Mouse (Mus musculus) embryonic facial prominence, embryonic 10.5 days (tissue): ENCODE data around the gene Pik3r3. TPM values are rescaled to one million over a fixed set of nuclear protein-coding genes. Genes with fewer than 3 reads are reported as not detected.
A peak's percentile ranks its signal among the peaks of the same experiment; 100 is the strongest.
"Not testable (repeated sequence)": the region's sequence is repeated elsewhere in the genome, so short reads cannot be mapped to it uniquely, and the experiment has no call there.

Experiments
- DNase-seq: peaks from one replicate; pipeline ENCODE4 v3.0.0-alpha.2; 2017; ENCODE audit warnings: low spot score
- H3K27ac ChIP-seq: fragments of 300-500 bp; sonication (generic); replicated peaks from 2 replicates; pipeline ENCODE4 v1.5.1; 2016; ENCODE audit warnings: mild to moderate bottlenecking
- H3K27me3 ChIP-seq: fragments of 300-500 bp; sonication (generic); replicated peaks from 2 replicates; pipeline ENCODE4 v1.6.1; 2016; ENCODE audit warnings: low read depth, mild to moderate bottlenecking; ENCODE audit not compliant: poor library complexity, severe bottlenecking
- H3K36me3 ChIP-seq: fragments of 300-500 bp; sonication (generic); replicated peaks from 2 replicates; pipeline ENCODE4 v1.6.1; 2016; ENCODE audit warnings: mild to moderate bottlenecking, moderate library complexity
- H3K4me1 ChIP-seq: fragments of 300-500 bp; sonication (generic); 2 replicates; pipeline ENCODE4 v1.6.1; 2016
- H3K4me3 ChIP-seq: fragments of 300-500 bp; sonication (generic); 2 replicates; pipeline ENCODE4 v1.5.1; 2016; ENCODE audit warnings: mild to moderate bottlenecking, moderate library complexity
- H3K9me3 ChIP-seq: fragments of 300-500 bp; sonication (generic); 2 replicates; pipeline ENCODE4 v1.6.1; 2016; ENCODE audit warnings: mild to moderate bottlenecking
- WGBS: fragments of 180-500 bp; shearing (Covaris S2); methylation state at CpG from one replicate; pipeline ENCODE4 v1.1.7; 2016; 5-methylcytosine and 5-hydroxymethylcytosine counted together
- polyA plus RNA-seq: library from polyadenylated mRNA; unstranded; fragments of >200 nt; fragmentation: Nextera tagmentation; extraction: Ambion mirVana; gene quantifications from 2 replicates; pipeline ENCODE4 v1.2.1, GENCODE M21; 2016

The Pik3r3 gene
- polyA plus RNA-seq, 1 experiment from 2014 or later = 43.7 TPM

DNA sequence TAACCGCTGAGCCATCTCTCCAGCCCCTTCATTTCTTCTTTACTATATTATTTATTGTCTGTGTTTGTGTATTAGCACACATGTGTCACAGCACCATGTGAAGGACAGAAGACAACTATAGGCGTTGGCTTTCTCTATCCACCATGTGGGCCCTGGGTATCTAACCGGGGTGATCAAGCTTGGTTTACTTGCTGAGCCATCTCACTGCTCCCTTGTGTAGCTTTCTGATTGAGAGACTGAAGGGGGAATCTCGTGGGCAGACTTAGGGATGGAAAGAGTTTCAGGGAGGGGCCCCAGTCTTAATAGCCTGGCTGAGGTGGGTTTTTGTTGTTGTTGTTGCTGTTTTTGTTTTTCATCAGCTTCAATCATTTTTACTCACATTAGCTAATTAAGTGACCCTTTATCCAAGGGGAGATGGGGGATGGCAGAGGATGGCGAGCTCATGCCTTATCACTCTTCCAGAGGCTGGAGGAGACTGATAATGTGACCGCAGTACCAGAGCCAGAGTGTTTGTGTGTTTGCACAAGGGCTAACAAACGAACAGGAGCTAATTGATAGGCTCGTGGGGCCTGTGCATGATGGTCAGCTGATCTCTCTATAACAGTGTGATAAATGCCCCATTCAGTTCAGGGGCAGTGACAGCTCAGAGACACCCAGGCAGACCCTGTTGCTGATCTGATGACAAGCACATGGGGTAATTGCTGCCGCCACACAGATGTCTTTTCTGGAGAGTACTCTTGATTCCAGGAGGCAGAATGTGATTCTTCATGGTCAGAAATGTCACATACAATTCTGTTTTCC, 27.6 kb upstream of the Pik3r3 start:
- no peak for DNase-seq
- Histone ChIP-seq H3K4me3 (no peak overlapping the region), H3K36me3 (no peaks in the 10 kb centered on the region), H3K4me1 (peaks cover 11% of the 10 kb centered on the region), H3K9me3 (no peaks in the 10 kb centered on the region), H3K27ac (no peak overlapping the region), H3K27me3 (no peaks in the 10 kb centered on the region)
- 68% methylated on average over 9 of the region's 9 CpGs for WGBS

DNA sequence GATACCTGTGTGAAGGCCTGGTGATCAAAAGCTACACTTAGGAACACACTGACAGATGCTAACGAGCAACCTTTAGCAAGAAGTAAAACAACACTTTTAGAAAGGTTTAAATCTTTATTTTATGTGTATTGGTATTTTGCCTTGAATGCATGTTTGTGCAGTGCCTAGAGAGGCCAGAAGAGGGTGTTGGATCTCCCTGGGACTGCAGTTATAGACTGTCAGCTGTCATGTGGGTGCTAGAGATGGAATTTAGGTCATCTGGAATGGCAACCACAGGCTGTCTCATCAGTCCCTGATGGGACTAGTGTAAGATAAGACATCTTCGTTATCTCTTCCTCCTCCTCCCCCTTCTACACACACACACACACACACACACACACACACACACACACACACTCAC, 23.0 kb upstream of the Pik3r3 start:
- no peaks in the 10 kb centered on the region for H3K9me3 ChIP-seq
- 82% methylated on average over 2 of the region's 2 CpGs for WGBS

DNA sequence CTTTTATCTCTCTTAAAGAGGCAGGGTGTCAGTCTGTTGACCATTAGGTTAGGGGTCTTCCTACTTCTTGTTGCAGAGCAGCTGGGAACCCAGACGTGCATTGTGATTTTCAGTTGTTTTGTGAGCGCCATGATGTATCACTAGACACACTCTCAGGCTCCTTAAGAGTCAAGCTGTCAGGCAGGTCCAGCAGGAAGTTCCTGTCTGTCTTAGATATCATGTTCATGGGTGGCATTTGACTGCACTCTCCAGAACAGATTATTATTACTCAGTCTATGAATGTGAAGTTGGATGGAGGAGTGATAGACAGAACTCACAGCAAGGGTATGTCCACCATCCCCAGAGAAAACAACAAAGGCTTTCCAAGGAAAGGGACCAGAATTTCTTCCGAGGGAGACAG, 17.0 kb upstream of the Pik3r3 start:
- Histone ChIP-seq H3K27ac (no peak overlapping the region), H3K4me1 (no peaks in the 10 kb centered on the region), H3K27me3 (no peaks in the 10 kb centered on the region), H3K36me3 (no peaks in the 10 kb centered on the region), H3K9me3 (no peaks in the 10 kb centered on the region), H3K4me3 (no peak overlapping the region)
- 76% methylated on average over 3 of the region's 3 CpGs for WGBS
- no peak for DNase-seq

More for the DNA sequence above, 23.0 kb upstream of the Pik3r3 start:
- no peak for DNase-seq
- Histone ChIP-seq H3K27ac (no peak overlapping the region), H3K4me1 (0 out of 2 replicates have a peak, but pooled peaks cover 5% of the 10 kb centered on the region), H3K4me3 (no peak overlapping the region), H3K36me3 (no peaks in the 10 kb centered on the region), H3K27me3 (no peaks in the 10 kb centered on the region)

DNA sequence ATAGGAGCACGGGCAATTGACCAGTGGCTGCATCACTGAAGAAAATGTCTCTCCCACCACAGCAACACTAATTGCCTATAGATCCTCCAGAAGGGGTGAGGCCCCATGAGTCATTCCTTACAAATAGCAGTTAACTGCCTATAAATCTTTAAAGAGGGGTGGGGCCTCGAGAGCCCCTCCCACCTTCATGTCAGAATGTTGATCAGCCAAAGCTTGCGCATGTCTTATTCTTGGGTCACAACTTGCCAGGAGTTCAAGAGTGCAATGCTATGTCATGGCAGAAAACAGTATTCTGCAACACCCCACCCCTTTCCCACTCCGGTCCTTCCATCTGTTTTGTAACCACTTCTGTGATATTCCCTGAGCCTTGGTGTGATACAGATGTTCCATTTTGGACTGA, 14.9 kb upstream of the Pik3r3 start:
- WGBS = 87% methylated on average over 4 of the region's 4 CpGs
- Histone ChIP-seq H3K27ac (no peak overlapping the region), H3K4me3 (no peak overlapping the region), H3K4me1 (no peaks in the 10 kb centered on the region), H3K9me3 (no peaks in the 10 kb centered on the region), H3K36me3 (no peaks in the 10 kb centered on the region), H3K27me3 (no peaks in the 10 kb centered on the region)
- no peak for DNase-seq

DNA sequence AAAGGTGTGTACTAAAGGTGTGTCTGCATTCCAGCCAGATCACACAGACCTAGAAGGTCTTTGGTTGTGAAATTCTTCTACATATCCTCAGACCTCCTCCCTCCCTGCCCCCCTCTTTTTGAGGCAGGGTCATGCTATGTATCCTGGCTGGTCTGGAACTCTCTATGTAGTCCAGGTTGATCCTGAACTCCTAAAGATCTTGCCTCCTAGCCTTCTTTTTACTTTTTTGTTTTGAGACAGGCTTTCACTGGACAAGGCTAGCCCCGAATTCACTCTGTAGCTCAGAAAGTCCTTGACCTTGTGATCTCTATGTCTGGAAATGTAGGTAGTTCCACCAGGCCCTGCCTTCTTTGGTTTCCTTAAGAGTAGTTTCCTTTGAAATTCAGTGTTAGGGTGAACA, 12.5 kb upstream of the Pik3r3 start:
- Histone ChIP-seq H3K4me3 (no peak overlapping the region), H3K4me1 (no peaks in the 10 kb centered on the region), H3K27me3 (no peaks in the 10 kb centered on the region), H3K9me3 (no peaks in the 10 kb centered on the region), H3K27ac (no peak overlapping the region), H3K36me3 (no peaks in the 10 kb centered on the region)
- DNase-seq = no peak
- 93% methylated on average over 1 of the region's 1 CpGs for WGBS

DNA sequence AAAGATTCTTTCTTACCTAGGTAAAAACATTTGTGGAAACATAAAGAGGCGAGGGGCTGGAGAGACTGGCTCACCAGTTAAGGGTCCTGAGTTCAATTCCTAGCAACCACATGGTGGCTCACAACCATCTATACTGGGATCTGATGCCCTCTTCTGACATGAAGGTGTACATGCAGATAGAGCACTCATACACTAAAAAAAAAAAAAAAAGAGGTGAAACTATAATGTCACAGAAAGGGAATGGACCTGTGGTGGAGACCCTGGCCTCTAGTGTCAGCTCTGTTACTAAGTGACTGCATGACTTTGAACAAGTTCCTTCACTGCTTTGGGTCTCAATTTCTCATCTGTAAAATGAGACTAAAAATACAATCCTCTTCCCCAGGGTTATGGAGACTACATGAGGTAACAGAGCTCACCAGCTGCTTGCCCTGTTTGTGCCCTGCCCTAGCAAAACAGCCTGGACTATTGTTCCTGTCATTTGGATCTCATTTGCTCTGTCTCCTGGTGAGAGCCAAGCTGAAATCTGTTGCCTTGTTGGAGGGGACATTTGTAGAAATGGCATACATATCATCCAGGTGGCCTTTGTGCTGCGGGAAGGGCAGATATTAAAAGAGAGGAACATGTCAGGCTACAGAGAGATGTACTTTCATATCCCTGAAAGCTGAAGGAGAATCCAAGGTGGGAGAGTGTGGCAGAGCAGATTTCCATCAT, 5.4 kb upstream of the Pik3r3 start:
- H3K4me3 ChIP-seq = no peak overlapping the region
- no peaks in the 10 kb centered on the region for H3K36me3 ChIP-seq
- 83% methylated on average over 2 of the region's 2 CpGs for WGBS
- H3K27ac ChIP-seq = no peak overlapping the region
- H3K4me1 ChIP-seq = peaks cover 12% of the 10 kb centered on the region
- no peaks in the 10 kb centered on the region for H3K27me3 ChIP-seq
- no peaks in the 10 kb centered on the region for H3K9me3 ChIP-seq
- no peak for DNase-seq

DNA sequence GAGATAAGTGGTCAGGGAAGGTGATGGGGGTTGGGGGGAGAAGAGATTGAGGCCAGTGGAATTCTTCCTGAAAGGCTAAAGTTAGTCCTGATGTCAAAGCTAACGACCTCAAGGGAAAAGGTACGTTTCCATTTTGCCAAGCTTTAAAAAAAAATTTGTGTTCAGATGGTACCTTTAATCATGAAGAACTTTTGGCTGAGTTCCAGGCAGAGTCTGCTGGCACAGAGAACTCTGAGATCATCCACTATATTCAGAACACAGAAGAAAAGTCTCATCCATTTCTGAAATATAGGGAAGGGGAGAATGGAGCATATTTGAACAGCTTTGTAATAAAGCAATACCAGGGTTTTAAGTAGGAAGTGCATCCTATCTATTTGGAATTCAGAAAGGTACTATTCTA, 4.4 kb upstream of the Pik3r3 start:
- WGBS = 56% methylated on average over 2 of the region's 2 CpGs

DNA sequence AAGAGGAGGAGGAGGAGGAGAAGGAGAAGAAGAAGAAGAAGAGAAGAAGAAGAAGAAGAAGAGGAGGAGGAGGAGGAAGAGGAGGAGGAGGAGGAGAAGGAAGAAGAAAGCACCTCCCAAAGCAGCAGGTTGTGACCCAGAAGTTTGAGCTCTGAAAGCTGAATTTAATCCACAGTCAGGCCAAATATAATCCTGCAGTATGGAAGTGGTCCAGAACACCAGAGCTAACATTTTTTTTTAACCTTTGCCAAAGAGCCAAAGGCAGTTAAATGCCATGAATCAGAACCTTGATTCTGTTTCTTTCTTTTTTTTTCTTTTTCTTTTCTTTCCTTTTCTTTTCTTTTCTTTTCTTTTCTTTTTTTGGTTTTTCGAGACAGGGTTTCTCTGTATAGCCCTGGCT, 3.8 kb upstream of the Pik3r3 start:
- H3K27me3 ChIP-seq = not testable (repeated sequence)
- WGBS = 90% methylated on average over 1 of the region's 1 CpGs
- H3K4me1 ChIP-seq = peaks cover 12% of the 10 kb centered on the region

More for the DNA sequence above, 4.4 kb upstream of the Pik3r3 start:
- DNase-seq = no peak
- Histone ChIP-seq H3K9me3 (no peaks in the 10 kb centered on the region), H3K36me3 (no peaks in the 10 kb centered on the region), H3K4me1 (peaks cover 12% of the 10 kb centered on the region), H3K4me3 (no peak overlapping the region), H3K27me3 (no peaks in the 10 kb centered on the region), H3K27ac (no peak overlapping the region)

DNA sequence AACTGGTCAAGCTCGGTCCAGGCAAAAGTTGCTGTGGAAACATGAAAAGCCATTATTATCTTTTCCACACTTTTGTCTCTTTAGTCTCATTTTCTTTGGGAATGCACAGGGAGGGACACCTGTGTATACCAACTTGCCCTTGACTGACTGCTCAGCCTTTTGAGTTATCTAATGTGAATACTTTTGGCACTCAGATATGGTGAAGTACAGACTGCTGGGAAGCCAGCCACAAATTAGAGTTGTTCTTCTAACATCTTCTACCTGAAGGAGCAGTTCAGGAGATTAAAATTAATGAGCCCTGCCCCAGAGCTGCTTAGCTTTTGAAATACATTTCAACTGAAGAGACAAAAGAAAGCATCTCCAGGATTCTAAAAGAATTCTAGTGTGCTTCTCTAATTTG, 2.4 kb upstream of the Pik3r3 start:
- 84% methylated on average over 1 of the region's 1 CpGs for WGBS
- Histone ChIP-seq H3K4me3 (no peak overlapping the region), H3K27me3 (no peaks in the 10 kb centered on the region), H3K9me3 (no peaks in the 10 kb centered on the region), H3K4me1 (peaks cover 19% of the 10 kb centered on the region), H3K36me3 (no peaks in the 10 kb centered on the region), H3K27ac (0 out of 2 replicates have a peak overlapping the region, but pooled peaks have one; percentile 99)
- DNase-seq = no peak

More for the DNA sequence above, 3.8 kb upstream of the Pik3r3 start:
- DNase-seq, H3K9me3 ChIP-seq, H3K27ac ChIP-seq, H3K36me3 ChIP-seq, H3K4me3 ChIP-seq: not testable (repeated sequence)

DNA sequence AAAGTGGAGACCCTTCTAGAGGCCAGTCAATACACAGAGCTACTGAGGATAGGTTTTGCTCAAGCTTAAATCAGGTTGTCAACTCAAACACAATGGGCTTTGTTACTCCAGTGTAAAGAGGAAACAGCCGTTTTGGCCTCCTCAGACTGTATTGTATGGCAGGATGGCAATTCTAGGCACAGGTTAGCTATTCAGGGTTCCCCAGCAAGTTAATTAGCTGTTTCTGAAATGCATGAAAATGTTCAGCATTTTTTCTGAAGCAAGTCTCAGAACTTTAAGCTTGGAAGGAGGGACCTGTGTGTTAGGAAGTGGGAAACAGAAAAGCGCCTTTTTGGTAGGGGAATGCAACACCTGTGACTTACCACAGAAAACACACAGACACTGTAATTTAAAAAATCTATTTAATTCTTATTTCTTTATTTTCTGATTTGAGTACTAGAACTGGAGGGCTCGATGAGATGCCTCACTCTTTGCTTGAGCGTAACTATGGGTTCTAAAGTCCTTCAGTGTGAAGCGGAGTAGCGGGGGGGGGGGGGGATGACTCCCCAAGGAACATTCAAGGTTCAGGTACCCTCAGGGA, 1.3 kb upstream of the Pik3r3 start:
- Histone ChIP-seq H3K27me3 (no peaks in the 10 kb centered on the region), H3K9me3 (no peaks in the 10 kb centered on the region), H3K27ac (peak overlapping the region; percentile 99), H3K36me3 (no peaks in the 10 kb centered on the region), H3K4me3 (peak overlapping the region; percentile 75), H3K4me1 (peaks cover 19% of the 10 kb centered on the region)
- WGBS = 5% methylated on average over 6 of the region's 6 CpGs
- peak; percentile 24 for DNase-seq

DNA sequence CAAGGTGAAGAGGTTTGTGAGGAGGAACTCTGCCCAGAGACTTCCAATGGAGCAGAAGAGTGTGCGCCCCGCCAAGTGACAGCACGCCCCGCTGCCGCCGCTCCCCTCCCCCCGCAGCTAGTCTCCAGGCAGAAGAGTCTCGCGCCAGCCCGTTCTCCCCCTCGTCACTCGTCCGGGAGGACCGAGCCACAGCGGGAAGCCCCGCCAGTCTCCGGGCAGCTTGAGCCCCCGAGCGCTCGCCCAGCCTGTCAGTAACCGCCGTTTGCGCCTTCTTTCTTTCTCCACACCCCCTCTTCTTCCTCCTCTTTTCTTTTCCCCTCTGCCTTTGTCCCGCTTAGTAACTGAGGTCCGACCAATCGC, 658 bp upstream of the Pik3r3 start:
- WGBS = 1% methylated on average over 26 of the region's 26 CpGs
- H3K36me3 ChIP-seq = no peaks in the 10 kb centered on the region
- no peak for DNase-seq
- H3K27me3 ChIP-seq = no peaks in the 10 kb centered on the region
- no peaks in the 10 kb centered on the region for H3K9me3 ChIP-seq
- H3K4me1 ChIP-seq = peaks cover 19% of the 10 kb centered on the region
- peak overlapping the region; percentile 75 for H3K4me3 ChIP-seq
- H3K27ac ChIP-seq = peak overlapping the region; percentile 99

DNA sequence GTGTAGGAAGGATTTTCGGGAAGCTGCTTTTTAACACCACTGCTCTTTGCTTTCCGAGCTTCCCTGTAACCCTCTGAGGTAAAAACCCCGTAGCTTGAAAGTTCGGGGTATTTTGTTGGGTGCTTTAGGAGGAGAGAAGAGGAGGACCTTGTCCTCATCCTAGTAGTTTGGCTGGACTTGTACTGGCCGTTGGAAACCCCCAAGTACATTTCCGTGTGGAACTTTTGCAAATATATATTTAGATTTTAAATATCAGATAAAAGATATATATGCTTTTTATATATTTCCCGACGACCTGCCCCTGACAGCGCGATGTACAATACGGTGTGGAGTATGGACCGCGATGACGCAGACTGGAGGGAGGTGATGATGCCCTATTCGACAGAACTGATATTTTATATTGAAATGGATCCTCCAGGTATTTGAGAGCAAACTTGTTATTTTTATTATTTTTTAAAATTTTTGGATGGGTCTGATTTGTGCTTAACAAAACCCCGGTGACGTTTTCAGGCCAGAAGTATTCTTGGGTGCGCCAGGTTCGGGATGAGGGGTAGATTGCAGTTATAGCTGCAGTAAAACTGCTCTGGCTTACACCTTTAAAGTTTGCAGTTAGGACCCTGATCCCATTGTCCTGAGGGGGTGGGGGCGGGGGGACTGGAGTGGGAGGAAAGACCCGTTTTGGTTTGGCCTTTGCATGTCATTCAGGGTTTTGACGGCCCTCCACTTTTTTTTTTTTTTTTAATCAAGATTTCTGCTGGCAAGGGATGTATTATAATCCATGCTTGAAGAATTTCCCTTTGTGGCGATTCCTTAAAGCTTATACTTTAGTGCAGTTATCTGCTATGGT, 801 bp downstream of the Pik3r3 start:
- peak; percentile 67 for DNase-seq
- Histone ChIP-seq H3K4me1 (peaks cover 19% of the 10 kb centered on the region), H3K4me3 (peak overlapping the region; percentile 75), H3K9me3 (no peaks in the 10 kb centered on the region), H3K27me3 (no peaks in the 10 kb centered on the region), H3K36me3 (0 out of 2 replicates have a peak, but pooled peaks cover 2% of the 10 kb centered on the region), H3K27ac (peak overlapping the region; percentile 99)
- under 1% methylated on average over 23 of the region's 23 CpGs for WGBS
